Mouse (Mus musculus): ENCODE results near the gene Mdm2.
"Not testable (repeated sequence)": the region's sequence is repeated elsewhere in the genome, so short reads cannot be mapped to it uniquely, and the experiment has no call there.

Mdm2 gene

GRCm38 (mm10) chr10:117705806-117706205, 4.8 kb downstream of the Mdm2 start:
- Histone ChIP-seq H3K27me3 (ENCODE audit: control insufficient read depth, insufficient read depth, low read length, poor library complexity, severe bottlenecking) (no peaks in the 10 kb centered on the region), H3K36me3 (ENCODE audit: control insufficient read depth, insufficient read depth, low read length, poor library complexity, severe bottlenecking) (peaks cover 9% of the 10 kb centered on the region)
- DNase-seq (ENCODE audit: low read depth, low spot score): no peak

GRCm38 (mm10) chr10:117704964-117705335, 5.6 kb downstream of the Mdm2 start:
- no peak for DNase-seq (ENCODE audit: low read depth, low spot score)
- no peaks in the 10 kb centered on the region for H3K27me3 ChIP-seq (ENCODE audit: control insufficient read depth, insufficient read depth, low read length, poor library complexity, severe bottlenecking)
- peaks cover 9% of the 10 kb centered on the region for H3K36me3 ChIP-seq (ENCODE audit: control insufficient read depth, insufficient read depth, low read length, poor library complexity, severe bottlenecking)

DNA sequence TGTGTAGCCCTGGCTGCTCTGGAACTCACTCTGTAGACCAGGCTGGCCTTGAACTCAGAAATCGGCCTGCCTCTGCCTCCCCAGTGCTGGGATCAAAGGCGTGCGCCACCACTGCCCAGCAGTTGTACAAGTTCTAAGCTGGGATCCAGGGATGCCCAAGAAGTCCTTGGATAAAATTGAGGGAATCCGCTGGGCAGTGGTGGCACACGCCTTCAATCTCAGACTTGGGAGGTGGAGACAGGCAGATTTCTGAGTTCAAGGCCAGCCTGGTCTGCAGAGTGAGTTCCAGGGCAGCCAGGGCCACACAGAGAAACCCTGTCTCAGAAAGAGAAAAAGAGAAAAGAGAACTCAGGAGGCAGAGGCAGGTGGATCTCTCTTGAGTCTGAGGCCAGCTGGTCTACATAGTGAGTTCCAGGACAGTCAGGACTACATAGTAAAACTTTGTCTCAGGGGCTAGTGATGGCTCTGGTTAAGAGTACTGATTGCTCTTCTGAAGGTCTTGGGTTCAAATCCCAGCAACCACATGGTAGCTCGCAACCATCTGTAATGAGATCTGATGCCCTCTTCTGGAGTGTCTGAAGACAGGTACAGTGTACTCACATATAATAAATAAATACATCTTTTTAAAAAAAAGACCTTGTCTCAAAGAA, 6.1 kb downstream of the Mdm2 start:
- H3K36me3 ChIP-seq (ENCODE audit: control insufficient read depth, insufficient read depth, low read length, poor library complexity, severe bottlenecking); H3K27me3 ChIP-seq (ENCODE audit: control insufficient read depth, insufficient read depth, low read length, poor library complexity, severe bottlenecking); DNase-seq (ENCODE audit: low read depth, low spot score): not testable (repeated sequence)

DNA sequence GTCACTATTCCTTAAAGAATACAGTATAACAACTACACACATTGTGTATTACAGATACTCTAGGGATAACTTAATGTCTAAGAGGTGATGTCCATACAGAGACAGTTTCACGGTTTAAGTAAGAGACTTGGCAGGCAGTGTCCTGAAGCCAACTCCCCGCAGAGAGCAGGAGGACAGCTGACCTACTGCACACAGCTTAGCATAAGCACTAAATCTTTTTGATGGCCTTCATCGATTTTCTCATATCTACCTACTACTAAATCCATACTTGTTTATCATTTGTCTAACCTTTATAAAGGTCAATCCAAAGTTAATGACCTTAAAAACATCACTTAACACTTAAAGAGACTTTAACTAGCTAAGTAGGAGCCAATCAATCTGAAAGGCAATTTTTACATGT, 7.1 kb downstream of the Mdm2 start:
- peaks cover 9% of the 10 kb centered on the region for H3K36me3 ChIP-seq (ENCODE audit: control insufficient read depth, insufficient read depth, low read length, poor library complexity, severe bottlenecking)
- no peak for DNase-seq (ENCODE audit: low read depth, low spot score)
- no peaks in the 10 kb centered on the region for H3K27me3 ChIP-seq (ENCODE audit: control insufficient read depth, insufficient read depth, low read length, poor library complexity, severe bottlenecking)

DNA sequence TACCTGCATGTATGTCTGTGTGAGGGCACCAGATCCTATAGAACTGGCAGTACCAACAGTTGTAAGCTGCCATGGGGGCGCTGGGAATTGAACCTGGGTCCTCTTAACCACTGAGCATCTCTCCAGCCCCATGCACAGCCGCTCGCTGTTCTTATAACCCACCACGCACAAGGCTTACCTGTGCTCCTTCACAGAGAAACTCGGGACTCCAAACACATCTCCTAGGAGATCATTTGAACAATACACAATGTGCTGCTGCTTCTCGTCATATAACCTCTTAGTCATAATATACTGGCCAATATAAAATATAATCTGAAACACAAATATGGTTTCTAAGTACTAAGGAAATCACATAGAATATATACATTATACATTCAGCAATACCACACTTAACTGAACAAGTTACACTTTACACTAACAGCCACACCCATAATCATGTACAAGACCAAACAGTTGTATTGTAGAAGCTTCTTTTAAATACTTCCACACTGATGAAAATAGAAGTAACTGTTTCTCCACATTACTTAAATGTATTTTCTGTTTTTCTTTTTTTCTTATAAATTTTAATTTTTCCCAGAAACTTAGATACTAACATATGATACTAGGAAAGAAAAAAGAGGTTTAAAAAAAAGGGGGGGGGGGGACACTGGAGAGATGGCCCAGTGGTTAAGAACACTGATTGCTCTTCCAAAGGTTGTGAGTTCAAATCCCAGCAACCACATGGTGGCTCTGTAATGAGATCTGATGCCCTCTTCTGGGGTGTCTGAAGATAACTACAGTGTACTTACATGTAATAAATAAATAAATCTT, 8.3 kb downstream of the Mdm2 start:
- Histone ChIP-seq H3K36me3 (ENCODE audit: control insufficient read depth, insufficient read depth, low read length, poor library complexity, severe bottlenecking) (peaks cover 10% of the 10 kb centered on the region), H3K27me3 (ENCODE audit: control insufficient read depth, insufficient read depth, low read length, poor library complexity, severe bottlenecking) (no peaks in the 10 kb centered on the region)
- no peak for DNase-seq (ENCODE audit: low read depth, low spot score)

- peaks cover 10% of the 10 kb centered on the region for H3K36me3 ChIP-seq (ENCODE audit: control insufficient read depth, insufficient read depth, low read length, poor library complexity, severe bottlenecking)
- no peak for DNase-seq (ENCODE audit: low read depth, low spot score)
- no peaks in the 10 kb centered on the region for H3K27me3 ChIP-seq (ENCODE audit: control insufficient read depth, insufficient read depth, low read length, poor library complexity, severe bottlenecking)
Observed at GRCm38 (mm10) chr10:117701034-117701829, 9.3 kb downstream of the Mdm2 start.

GRCm38 (mm10) chr10:117700450-117700849, 10.1 kb downstream of the Mdm2 start:
- no peak for DNase-seq (ENCODE audit: low read depth, low spot score)
- H3K27me3 ChIP-seq (ENCODE audit: control insufficient read depth, insufficient read depth, low read length, poor library complexity, severe bottlenecking): no peaks in the 10 kb centered on the region
- H3K36me3 ChIP-seq (ENCODE audit: control insufficient read depth, insufficient read depth, low read length, poor library complexity, severe bottlenecking): peaks cover 12% of the 10 kb centered on the region

GRCm38 (mm10) chr10:117699914-117700313, 10.6 kb downstream of the Mdm2 start:
- no peak for DNase-seq (ENCODE audit: low read depth, low spot score)
- Histone ChIP-seq H3K36me3 (ENCODE audit: control insufficient read depth, insufficient read depth, low read length, poor library complexity, severe bottlenecking) (peaks cover 12% of the 10 kb centered on the region), H3K27me3 (ENCODE audit: control insufficient read depth, insufficient read depth, low read length, poor library complexity, severe bottlenecking) (no peaks in the 10 kb centered on the region)

DNA sequence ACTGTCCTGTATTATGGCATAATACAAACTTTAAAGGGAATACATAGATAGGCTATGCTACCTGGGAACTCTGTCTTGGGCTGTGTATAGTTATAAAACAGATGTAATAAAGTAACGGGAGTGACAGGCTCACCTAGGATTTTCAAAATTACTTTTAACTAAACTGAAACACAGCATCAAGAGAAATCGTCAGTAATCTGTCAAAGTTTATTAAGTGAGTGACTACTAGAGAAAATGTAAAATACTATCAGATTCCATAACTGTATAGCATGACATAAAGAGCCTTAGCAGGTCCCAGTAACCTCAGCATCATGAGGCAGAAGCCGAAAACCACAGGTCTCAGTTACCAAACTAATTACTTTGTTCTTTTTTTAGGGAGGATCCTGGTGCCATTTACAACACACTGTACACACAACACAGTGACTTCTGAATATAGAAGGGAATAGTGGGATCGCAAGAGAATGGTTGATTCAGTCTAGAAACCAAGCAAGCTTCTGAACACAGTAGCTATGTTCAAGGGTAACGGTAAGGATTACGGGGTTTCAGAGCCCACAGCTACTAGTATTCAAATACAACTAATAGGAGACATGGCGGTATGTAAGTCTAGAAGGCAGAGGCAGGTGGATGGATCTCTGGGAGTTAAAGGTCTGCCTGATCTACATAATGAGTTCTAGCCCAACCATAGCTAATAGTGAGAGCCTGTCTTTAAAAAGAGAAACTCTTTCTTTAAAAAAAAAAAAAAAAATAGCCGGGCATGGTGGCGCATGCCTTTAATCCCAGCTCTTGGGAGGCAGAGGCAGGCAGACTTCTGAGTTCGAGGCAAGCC, 12.0 kb downstream of the Mdm2 start:
- no peaks in the 10 kb centered on the region for H3K27me3 ChIP-seq (ENCODE audit: control insufficient read depth, insufficient read depth, low read length, poor library complexity, severe bottlenecking)
- no peak for DNase-seq (ENCODE audit: low read depth, low spot score)
- H3K36me3 ChIP-seq (ENCODE audit: control insufficient read depth, insufficient read depth, low read length, poor library complexity, severe bottlenecking): peaks cover 9% of the 10 kb centered on the region

- no peak for DNase-seq (ENCODE audit: low read depth, low spot score)
- H3K36me3 ChIP-seq (ENCODE audit: control insufficient read depth, insufficient read depth, low read length, poor library complexity, severe bottlenecking): peaks cover 13% of the 10 kb centered on the region
Observed at GRCm38 (mm10) chr10:117697561-117698115, 12.9 kb downstream of the Mdm2 start.

GRCm38 (mm10) chr10:117696827-117697560, 13.6 kb downstream of the Mdm2 start:
- Histone ChIP-seq H3K36me3 (ENCODE audit: control insufficient read depth, insufficient read depth, low read length, poor library complexity, severe bottlenecking) (peaks cover 15% of the 10 kb centered on the region), H3K27me3 (ENCODE audit: control insufficient read depth, insufficient read depth, low read length, poor library complexity, severe bottlenecking) (no peaks in the 10 kb centered on the region)
- no peak for DNase-seq (ENCODE audit: low read depth, low spot score)

More at GRCm38 (mm10) chr10:117697561-117698115, 12.9 kb downstream of the Mdm2 start:
- H3K27me3 ChIP-seq (ENCODE audit: control insufficient read depth, insufficient read depth, low read length, poor library complexity, severe bottlenecking): no peaks in the 10 kb centered on the region

DNA sequence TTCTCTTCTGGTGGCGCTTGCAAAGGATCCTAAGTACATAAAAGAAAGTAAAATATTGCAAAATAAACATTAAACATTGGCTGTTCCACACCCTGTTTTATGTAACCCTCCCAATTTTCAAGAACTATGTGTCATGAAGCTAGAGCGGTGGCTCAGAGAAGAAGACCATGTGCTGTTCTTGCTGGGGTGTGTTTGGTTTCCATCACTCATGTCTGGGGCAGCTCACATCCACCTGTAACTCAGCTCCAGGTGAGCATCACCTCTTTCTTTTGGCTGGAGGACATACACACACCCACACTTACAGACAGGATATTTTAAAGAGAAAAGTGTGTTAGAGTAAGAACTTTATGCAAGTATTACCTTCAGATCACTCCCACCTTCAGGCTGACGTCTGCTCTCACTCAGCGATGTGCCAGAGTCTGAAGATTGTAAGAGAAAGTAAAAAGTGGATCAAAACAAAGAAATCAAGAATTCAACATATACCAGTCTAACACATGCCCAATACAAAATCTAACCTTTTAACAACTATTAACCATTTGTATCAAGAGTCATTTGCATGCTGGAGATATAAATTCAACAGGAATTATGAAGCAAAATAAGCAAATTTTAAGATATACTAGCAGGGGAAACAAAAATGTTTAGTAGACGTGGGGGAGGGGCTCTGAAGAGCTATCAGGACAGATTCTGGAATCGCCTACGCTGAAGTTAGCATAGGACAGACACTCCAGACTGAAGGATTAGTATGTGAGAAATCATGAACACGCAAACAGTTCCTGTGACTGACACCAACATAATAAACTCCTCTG, 14.3 kb downstream of the Mdm2 start:
- DNase-seq (ENCODE audit: low read depth, low spot score): no peak
- H3K27me3 ChIP-seq (ENCODE audit: control insufficient read depth, insufficient read depth, low read length, poor library complexity, severe bottlenecking): no peaks in the 10 kb centered on the region

DNA sequence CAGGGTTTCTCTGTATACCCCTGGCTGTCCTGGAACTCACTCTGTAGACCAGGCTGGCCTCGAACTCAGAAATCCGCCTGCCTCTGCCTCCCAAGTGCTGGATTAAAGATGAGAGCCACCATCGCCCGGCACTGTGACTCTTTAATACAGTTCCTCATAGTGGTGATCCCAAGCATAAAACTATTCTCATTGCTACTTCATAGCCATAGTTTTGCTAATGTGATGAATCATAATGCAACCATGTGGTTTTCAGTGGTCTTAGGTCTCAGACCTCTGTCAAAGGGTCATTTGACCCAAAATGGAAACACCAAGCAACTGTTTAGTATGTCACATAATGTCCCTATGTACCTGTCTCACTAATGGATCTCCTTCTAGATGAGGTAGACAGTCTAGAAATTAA, 15.0 kb downstream of the Mdm2 start:
- H3K36me3 ChIP-seq (ENCODE audit: control insufficient read depth, insufficient read depth, low read length, poor library complexity, severe bottlenecking): peaks cover 21% of the 10 kb centered on the region
- no peak for DNase-seq (ENCODE audit: low read depth, low spot score)
- no peaks in the 10 kb centered on the region for H3K27me3 ChIP-seq (ENCODE audit: control insufficient read depth, insufficient read depth, low read length, poor library complexity, severe bottlenecking)

More for the DNA sequence above, 14.3 kb downstream of the Mdm2 start:
- H3K36me3 ChIP-seq (ENCODE audit: control insufficient read depth, insufficient read depth, low read length, poor library complexity, severe bottlenecking): peaks cover 17% of the 10 kb centered on the region
